Mouse (Mus musculus) brain, embryonic 18.5 days (tissue): ENCODE measurements around the gene Gm20738.
"Not testable (repeated sequence)": the region's sequence is repeated elsewhere in the genome, so short reads cannot be mapped to it uniquely, and the experiment has no call there.

ENCODE experiments used
- DNase-seq: peaks from one replicate; pipeline ENCODE4 v3.0.0-alpha.2; 2012; ENCODE audit warnings: low read depth, low spot score

Gene Gm20738

GRCm38 (mm10) chrY:37957511-37957910 is at the start of gene Gm20738:
Gene Gm20738, plus strand, starts transcription at chrY:37957811.
- not testable (repeated sequence) for DNase-seq
